26 mouse cellular contexts compared by ENCODE assay signal in the genomic region with DNA sequence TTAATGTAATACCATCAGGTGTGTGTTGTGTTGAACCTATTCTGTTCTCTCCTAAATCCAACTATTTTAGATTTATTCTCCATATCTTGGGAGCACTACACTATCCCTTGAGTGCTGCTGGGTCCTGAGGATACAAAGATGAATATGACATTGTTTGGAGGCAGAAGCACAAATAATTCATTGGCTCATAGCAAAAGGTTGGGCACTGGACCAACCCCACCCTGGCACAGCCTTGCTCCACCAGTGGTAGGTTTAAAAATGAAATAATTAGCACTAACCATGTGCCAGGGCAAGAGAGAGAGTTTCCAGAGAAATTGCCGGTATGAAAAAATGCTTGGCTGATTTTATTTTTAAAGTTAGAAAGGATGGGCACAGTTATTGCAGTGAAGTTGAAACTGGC. TPM values are rescaled to one million over a fixed set of nuclear protein-coding genes. Genes with fewer than 3 reads are reported as not detected.
A peak's percentile ranks its signal among the peaks of the same experiment; 100 is the strongest.
DNase-seq lines count a peak whose midpoint lies in the region; ATAC-seq and TF ChIP-seq lines count a peak whose summit lies in the region.
"Had no signal": no experiment of that assay in that cellular context is flagged by ENCODE, and none has a peak within 500 bp of the region (broad histone marks: within the 10 kb centered on the region; RNA-seq: fewer than 3 reads in every experiment).

No protein-coding gene starts in this region.

- peaks cover 4% of the 10 kb centered on the region; the same call in 1 of the 2 replicates for H3K4me1 ChIP-seq in forebrain, embryonic 14.5 days (ENCODE audit: control insufficient read depth, insufficient read depth, low read length)
- H3K4me1 ChIP-seq in forebrain, embryonic 10.5 days = peaks cover 5% of the 10 kb centered on the region; the same call in 1 of the 2 replicates
- H3K4me1 ChIP-seq in lung, postnatal 0 days (ENCODE audit: insufficient read depth, low read depth, low read length) = no peaks in the 10 kb centered on the region
- H3K4me1 ChIP-seq: hindbrain, embryonic 12.5 days; liver, embryonic 15.5 days had no signal

- no peaks in the 10 kb centered on the region for H3K9me3 ChIP-seq in forebrain, embryonic 14.5 days (replicated peaks; ENCODE audit: control insufficient read depth, low read length)
- H3K9me3 ChIP-seq in forebrain, embryonic 10.5 days = no peaks in the 10 kb centered on the region
- no peaks in the 10 kb centered on the region for H3K9me3 ChIP-seq in lung, postnatal 0 days (ENCODE audit: low read length)
- H3K9me3 ChIP-seq: embryonic facial prominence, embryonic 15.5 days; hindbrain, embryonic 12.5 days; kidney, embryonic 15.5 days; liver, embryonic 15.5 days; megakaryocyte, embryonic 14.5 days; neural tube, embryonic 13.5 days had no signal

- no peaks in the 10 kb centered on the region for H3K36me3 ChIP-seq in forebrain, embryonic 14.5 days (ENCODE audit: control insufficient read depth, insufficient read depth, low read length)
- no peaks in the 10 kb centered on the region for H3K36me3 ChIP-seq in forebrain, embryonic 10.5 days (replicated peaks)
- H3K36me3 ChIP-seq in lung, postnatal 0 days (ENCODE audit: insufficient read depth, low read length) = no peaks in the 10 kb centered on the region
- H3K36me3 ChIP-seq: embryonic facial prominence, embryonic 15.5 days; hindbrain, embryonic 12.5 days; kidney, embryonic 15.5 days; liver, embryonic 15.5 days; neural tube, embryonic 13.5 days had no signal

- WGBS in forebrain, embryonic 14.5 days = 57% methylated on average over 1 of the region's 1 CpGs
- WGBS in forebrain, embryonic 10.5 days = 90% methylated on average over 1 of the region's 1 CpGs
- WGBS in lung, postnatal 0 days = 74% methylated on average over 1 of the region's 1 CpGs

- no peak overlapping the region for H3K27ac ChIP-seq in forebrain, embryonic 14.5 days (ENCODE audit: low read depth, low read length)
- H3K27ac ChIP-seq in forebrain, embryonic 10.5 days = no peak overlapping the region
- H3K27ac ChIP-seq in layer of hippocampus, adult 2 months = peak overlapping the region; percentile 71
- 0 out of 2 replicates have a peak overlapping the region, but pooled peaks have one; percentile 26 for H3K27ac ChIP-seq in lung, postnatal 0 days (ENCODE audit: low read length)
- H3K27ac ChIP-seq: embryonic facial prominence, embryonic 15.5 days; hindbrain, embryonic 12.5 days; kidney, embryonic 15.5 days; liver, embryonic 15.5 days; neural tube, embryonic 13.5 days had no signal

- H3K9ac ChIP-seq in forebrain, embryonic 14.5 days (ENCODE audit: low read length) = no peak overlapping the region
- no peak overlapping the region for H3K9ac ChIP-seq in lung, postnatal 0 days (replicated peaks; ENCODE audit: low read depth)
- H3K9ac ChIP-seq: embryonic facial prominence, embryonic 15.5 days; hindbrain, embryonic 12.5 days; kidney, embryonic 15.5 days; liver, embryonic 15.5 days had no signal

- TF ChIP-seq EP300 in lung, postnatal 0 days (IDR thresholded peaks at IDR 0.05) = no peak

- no peak overlapping the region for H3K4me2 ChIP-seq in forebrain, embryonic 14.5 days (ENCODE audit: low read length)
- H3K4me2 ChIP-seq in lung, postnatal 0 days (replicated peaks; ENCODE audit: low read depth, low read length) = no peak overlapping the region
- H3K4me2 ChIP-seq: embryonic facial prominence, embryonic 15.5 days; hindbrain, embryonic 12.5 days; kidney, embryonic 15.5 days; liver, embryonic 15.5 days; neural tube, embryonic 13.5 days had no signal

- peak; percentile 32; the same call in 1 of the 2 replicates for ATAC-seq in forebrain, embryonic 14.5 days
- ATAC-seq in lung, postnatal 0 days = no peak
- ATAC-seq: intestine, postnatal 0 days had no signal

- no peak for TF ChIP-seq CTCF in layer of hippocampus, adult 2 months (conservative IDR thresholded peaks at IDR 0.05)
- TF ChIP-seq CTCF in lung, postnatal 0 days (IDR thresholded peaks at IDR 0.05) = no peak

- H3K27me3 ChIP-seq in forebrain, embryonic 14.5 days (replicated peaks; ENCODE audit: control insufficient read depth, insufficient read depth, low read length) = no peaks in the 10 kb centered on the region
- no peaks in the 10 kb centered on the region for H3K27me3 ChIP-seq in forebrain, embryonic 10.5 days (ENCODE audit: poor library complexity, severe bottlenecking)
- H3K27me3 ChIP-seq in lung, postnatal 0 days (replicated peaks; ENCODE audit: insufficient read depth, low read length) = no peaks in the 10 kb centered on the region
- H3K27me3 ChIP-seq: embryonic facial prominence, embryonic 15.5 days; hindbrain, embryonic 12.5 days; kidney, embryonic 15.5 days; liver, embryonic 15.5 days; neural tube, embryonic 13.5 days had no signal

- no peak overlapping the region for H3K4me3 ChIP-seq in forebrain, embryonic 14.5 days (ENCODE audit: low read depth, low read length)
- H3K4me3 ChIP-seq in forebrain, embryonic 10.5 days = no peak overlapping the region
- no peak overlapping the region for H3K4me3 ChIP-seq in layer of hippocampus, adult 2 months
- H3K4me3 ChIP-seq in lung, postnatal 0 days (ENCODE audit: low read depth, low read length) = no peak overlapping the region
- H3K4me3 ChIP-seq: embryonic facial prominence, embryonic 15.5 days; hindbrain, embryonic 12.5 days; kidney, embryonic 15.5 days; liver, embryonic 15.5 days; megakaryocyte, embryonic 14.5 days; neural tube, embryonic 13.5 days had no signal

- peak; percentile 33 for DNase-seq in forebrain, embryonic 14.5 days (ENCODE audit: low spot score)
- DNase-seq in forebrain, embryonic 10.5 days (ENCODE audit: extremely low spot score, low spot score) = no peak
- no peak for DNase-seq in layer of hippocampus, adult 2 months (ENCODE audit: low spot score in 2 of 2)
- no peak for DNase-seq in layer of hippocampus, postnatal 36 days
- DNase-seq in lung, postnatal 0 days (ENCODE audit: low spot score) = no peak
- DNase-seq in lung, postnatal 14 days = no peak
- peak; percentile 51 for DNase-seq in telencephalon, adult 2 months (ENCODE audit: low read depth, low spot score)
- no peak for DNase-seq in cerebellum, adult 9-11 months
- DNase-seq: gastrocnemius, postnatal 25 days had no signal

RNA-seq across cellular contexts. Expression of gene Lap3, which starts 19.7 kb away (rescaled TPM):
- 43.6 and 44.6 TPM in 2 replicates for polyA plus RNA-seq in forebrain, embryonic 14.5 days (2014; fragmentation: Nextera tagmentation; extraction: Ambion mirVana)
- polyA plus RNA-seq in forebrain, embryonic 10.5 days (2016; fragmentation: Nextera tagmentation; extraction: Ambion mirVana) = 114 and 116 TPM in 2 replicates
- 10 to 100 TPM; 54.3 to 58.7 TPM for total RNA-seq in layer of hippocampus, adult 2 months (2021)
- 10 to 100 TPM; 58.7 to 63.4 TPM for total RNA-seq in layer of hippocampus, postnatal 36 days (2021)
- polyA plus RNA-seq in lung, postnatal 0 days (2015; fragmentation: Nextera tagmentation; extraction: Ambion mirVana) = 48.7 and 60.8 TPM in 2 replicates

RNA-seq across cellular contexts. Expression of gene Clrn2, which starts 20.0 kb away (rescaled TPM):
- polyA plus RNA-seq in forebrain, embryonic 14.5 days (2014; fragmentation: Nextera tagmentation; extraction: Ambion mirVana) = not detected in 2 replicates
- 0.15 TPM in 1 of 2 replicates, not detected in the other for polyA plus RNA-seq in forebrain, embryonic 10.5 days (2016; fragmentation: Nextera tagmentation; extraction: Ambion mirVana)
- total RNA-seq in layer of hippocampus, adult 2 months (2021) = under 1 TPM; 0.39 to 0.54 TPM
- total RNA-seq in layer of hippocampus, postnatal 36 days (2021) = 1 to 10 TPM in 1 of 2 experiments, under 1 TPM in 1; 0.37 to 1.1 TPM
- not detected in 2 replicates for polyA plus RNA-seq in lung, postnatal 0 days (2015; fragmentation: Nextera tagmentation; extraction: Ambion mirVana)
- total RNA-seq: adrenal gland, adult 18-20 months; adrenal gland, postnatal 36 days; gastrocnemius, postnatal 25 days; heart, adult 18-20 months; heart, postnatal 25 days had no signal
- polyA plus RNA-seq: CD4-positive, CD25-positive, alpha-beta regulatory T cell, adult 4 months; heart, embryonic 14.5 days; intestine, postnatal 0 days; kidney, embryonic 15.5 days; limb, embryonic 14.5 days; liver, embryonic 15.5 days; midbrain, embryonic 14.5 days; Patski; stomach, embryonic 14.5 days had no signal

RNA-seq across cellular contexts. Expression of gene Qdpr, which starts 23.5 kb away (rescaled TPM):
- polyA plus RNA-seq in forebrain, embryonic 14.5 days (2014; fragmentation: Nextera tagmentation; extraction: Ambion mirVana) = 90.2 and 91.3 TPM in 2 replicates
- polyA plus RNA-seq in forebrain, embryonic 10.5 days (2016; fragmentation: Nextera tagmentation; extraction: Ambion mirVana) = 126 and 127 TPM in 2 replicates
- total RNA-seq in layer of hippocampus, adult 2 months (2021) = 100 to 1,000 TPM; 167 to 169 TPM
- total RNA-seq in layer of hippocampus, postnatal 36 days (2021) = 100 to 1,000 TPM; 156 to 169 TPM
- polyA plus RNA-seq in lung, postnatal 0 days (2015; fragmentation: Nextera tagmentation; extraction: Ambion mirVana) = 83.5 and 85.3 TPM in 2 replicates

RNA-seq across cellular contexts. Expression of gene Med28, which starts 46.5 kb away (rescaled TPM):
- 342 and 363 TPM in 2 replicates for polyA plus RNA-seq in forebrain, embryonic 14.5 days (2014; fragmentation: Nextera tagmentation; extraction: Ambion mirVana)
- polyA plus RNA-seq in forebrain, embryonic 10.5 days (2016; fragmentation: Nextera tagmentation; extraction: Ambion mirVana) = 287 and 301 TPM in 2 replicates
- 100 to 1,000 TPM in 1 of 2 experiments, 10 to 100 TPM in 1; 96.8 to 102 TPM for total RNA-seq in layer of hippocampus, adult 2 months (2021)
- total RNA-seq in layer of hippocampus, postnatal 36 days (2021) = 100 to 1,000 TPM; 106 to 112 TPM
- polyA plus RNA-seq in lung, postnatal 0 days (2015; fragmentation: Nextera tagmentation; extraction: Ambion mirVana) = 182 and 185 TPM in 2 replicates

Comparison
In these comparisons a context has a peak if more than half of its experiments do, and no peak if none do; other contexts are left out.
1. DNase-seq: peak in forebrain, embryonic 14.5 days (single experiment) and telencephalon, adult 2 months (single experiment); none in forebrain, embryonic 10.5 days (single experiment), layer of hippocampus, adult 2 months (0 of 2), layer of hippocampus, postnatal 36 days (0 of 2), lung, postnatal 0 days (single experiment), lung, postnatal 14 days (single experiment) and cerebellum, adult 9-11 months (single experiment).
2. H3K27ac ChIP-seq: peak in layer of hippocampus, adult 2 months (single experiment) and lung, postnatal 0 days (single experiment); none in forebrain, embryonic 14.5 days (single experiment) and forebrain, embryonic 10.5 days (single experiment).